Mouse (Mus musculus) CD4-positive, CD25-positive, alpha-beta regulatory T cell, adult 2 months (primary cell): ENCODE data around the gene Olfr1061.
"Not testable (repeated sequence)": the region's sequence is repeated elsewhere in the genome, so short reads cannot be mapped to it uniquely, and the experiment has no call there.

ENCODE experiments used
- DNase-seq: peaks from one replicate; pipeline ENCODE4 v3.0.0-alpha.2; 2012; ENCODE audit warnings: low read depth, low spot score

Olfr1061 gene

DNA sequence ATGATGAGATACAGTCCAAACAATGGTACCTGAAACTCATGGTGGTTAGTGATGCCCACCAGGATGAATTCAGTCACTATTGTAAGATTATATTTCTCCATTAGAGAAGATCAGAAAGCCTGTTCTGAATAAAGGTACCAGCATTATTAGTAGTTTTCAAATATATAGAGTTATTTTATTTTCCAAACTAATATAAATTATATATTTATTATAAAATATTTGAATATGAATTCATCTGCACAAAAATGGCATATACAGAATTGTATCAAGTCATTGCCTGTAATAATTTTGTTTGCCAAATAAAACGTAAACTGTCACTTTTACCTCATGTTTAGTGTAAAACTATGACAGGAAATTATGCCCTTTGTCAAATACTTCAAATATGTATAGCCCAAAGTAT, at the start of gene Olfr1061:
Olfr1061 (minus strand) TSS at position 101 of the 400 bp plus-strand sequence.
- DNase-seq = no peak

DNA sequence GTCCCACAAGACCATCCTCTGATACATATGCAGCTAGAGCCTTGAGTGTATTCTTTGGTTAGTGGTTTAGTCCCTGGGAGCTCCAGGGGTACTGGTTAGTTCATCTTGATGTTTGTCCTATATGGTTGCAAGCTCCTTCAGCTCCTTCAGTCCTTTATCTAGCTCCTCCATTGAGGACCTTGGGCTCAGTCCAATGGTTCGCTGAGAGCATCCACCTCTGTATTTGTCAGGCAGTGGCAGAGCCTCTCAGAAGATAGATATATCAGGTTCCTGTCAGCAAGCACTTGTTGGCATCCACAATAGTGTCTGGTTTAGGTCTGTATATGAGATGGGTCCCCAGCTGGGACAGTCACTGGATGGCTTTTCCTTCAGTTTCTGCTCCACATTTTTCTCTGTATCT, 46.6 kb upstream of the Olfr1061 start:
- no peak for DNase-seq

DNA sequence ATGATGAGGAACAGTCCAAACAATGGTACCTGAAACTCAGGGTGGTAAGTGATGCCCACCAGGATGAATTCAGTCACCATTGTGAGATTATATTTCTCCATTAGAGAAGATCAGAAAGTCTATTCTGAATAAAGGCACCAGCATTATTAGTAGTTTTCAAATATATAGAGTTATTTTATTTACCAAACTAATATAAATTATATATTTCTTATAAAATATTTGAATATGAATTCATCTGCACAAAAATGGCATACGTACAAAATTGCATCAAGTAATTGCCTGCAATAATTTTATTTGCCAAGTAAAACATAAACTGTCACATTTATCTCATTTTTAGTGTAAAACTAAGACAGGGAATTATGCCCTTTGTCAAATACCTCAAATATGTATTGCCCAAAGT, 42.3 kb upstream of the Olfr1061 start, which contains the start of gene Olfr1066:
Olfr1066 (minus strand) TSS at position 101 of the 400 bp plus-strand sequence.
- DNase-seq = no peak

DNA sequence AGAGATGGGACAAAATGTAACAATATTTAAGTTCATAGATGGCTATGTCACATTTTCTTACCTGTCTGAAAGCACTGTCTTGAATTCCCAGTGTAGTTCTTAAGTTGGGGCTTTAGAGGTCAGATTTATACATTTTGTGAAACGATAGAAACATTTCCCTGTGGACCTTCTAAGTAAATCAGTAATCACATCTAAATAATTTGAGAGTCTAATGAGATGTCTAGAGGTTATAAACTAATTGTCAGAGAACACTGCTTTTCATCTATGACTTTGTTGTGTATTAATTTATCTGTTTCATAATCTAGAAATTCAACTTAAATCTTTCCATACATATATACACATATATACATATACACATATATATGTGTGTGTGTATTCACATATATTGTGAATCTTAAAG, 36.6 kb upstream of the Olfr1061 start, which contains the start of gene Olfr1065:
Olfr1065 (minus strand) TSS at position 101 of the 400 bp plus-strand sequence.
- DNase-seq = not testable (repeated sequence)

DNA sequence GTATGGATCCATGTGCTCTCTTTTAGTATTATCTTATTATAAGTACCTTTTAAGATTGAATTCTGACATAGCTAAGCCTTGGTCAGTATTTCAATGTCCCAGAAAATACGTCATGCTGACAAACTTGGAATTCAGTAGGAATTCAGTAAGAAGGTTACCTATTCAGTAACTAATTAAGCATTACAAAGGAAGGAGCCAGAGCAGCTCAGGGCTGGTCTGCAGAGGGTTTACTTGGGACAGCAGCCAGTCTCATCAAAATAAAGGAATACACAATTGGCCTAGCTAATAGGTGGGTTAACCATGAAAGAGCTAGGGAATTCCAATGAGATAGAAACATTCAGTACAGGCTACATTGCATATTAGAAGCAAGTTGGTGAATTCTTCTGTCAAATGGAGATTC, 28.3 kb upstream of the Olfr1061 start:
- DNase-seq = not testable (repeated sequence)

DNA sequence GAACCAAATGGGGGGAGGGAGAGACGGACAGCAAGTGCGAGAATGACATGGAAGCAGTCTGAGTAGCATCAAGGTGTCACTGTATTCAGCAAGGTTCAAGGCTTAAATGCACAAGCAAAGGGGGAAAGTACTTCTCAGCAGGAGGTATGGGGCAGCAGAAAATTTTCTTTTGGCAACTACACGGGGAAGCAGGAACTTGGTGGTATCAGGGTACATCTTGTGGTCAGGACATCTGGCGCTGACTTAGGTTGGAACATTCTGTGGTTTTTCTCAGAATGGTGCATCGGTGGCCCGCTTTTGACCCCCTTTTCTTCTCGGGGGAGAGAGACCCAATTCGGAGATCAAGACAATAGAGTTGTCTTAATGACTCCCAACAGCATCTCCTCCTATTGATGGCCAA, 14.7 kb upstream of the Olfr1061 start:
- not testable (repeated sequence) for DNase-seq

DNA sequence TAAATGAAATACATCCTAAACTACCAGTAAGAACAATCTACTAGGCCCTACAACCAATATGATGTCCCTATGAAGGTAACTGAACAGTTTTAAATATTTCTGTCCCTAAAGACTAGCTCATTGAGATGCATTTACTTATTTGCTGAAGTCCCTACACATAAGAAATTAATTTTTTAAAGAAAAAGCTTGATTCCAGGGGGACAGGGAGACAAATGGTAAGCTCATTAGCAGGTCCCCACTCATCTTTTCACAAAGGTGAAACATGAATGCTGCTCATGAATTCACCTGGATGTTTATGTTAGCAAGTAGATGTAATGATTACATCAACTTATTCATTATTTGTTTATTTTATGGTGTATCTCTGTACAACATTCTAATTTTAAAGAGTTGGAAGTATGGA, 12.8 kb upstream of the Olfr1061 start, which contains the start of gene Olfr1062:
Olfr1062 (minus strand) TSS at position 101 of the 400 bp plus-strand sequence.
- not testable (repeated sequence) for DNase-seq

DNA sequence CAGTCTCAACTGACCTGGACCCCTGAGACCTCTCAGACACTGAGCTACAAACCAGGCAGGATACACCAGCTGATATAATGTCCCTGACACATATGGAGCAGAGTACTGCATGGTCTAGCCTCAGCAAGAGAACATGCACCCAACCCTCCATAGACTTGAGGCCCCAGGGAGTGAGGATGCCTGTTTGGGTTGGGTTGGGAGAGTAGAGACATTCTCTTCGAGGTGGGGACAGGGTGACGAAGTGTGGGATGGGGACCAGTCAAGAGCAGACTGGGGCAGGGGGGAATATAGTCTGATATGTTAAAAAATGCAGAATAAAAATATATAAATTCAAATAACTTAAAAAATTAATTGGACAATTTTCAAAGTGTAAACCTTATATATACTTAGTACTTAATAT, 18.7 kb downstream of the Olfr1061 start:
- DNase-seq = no peak

DNA sequence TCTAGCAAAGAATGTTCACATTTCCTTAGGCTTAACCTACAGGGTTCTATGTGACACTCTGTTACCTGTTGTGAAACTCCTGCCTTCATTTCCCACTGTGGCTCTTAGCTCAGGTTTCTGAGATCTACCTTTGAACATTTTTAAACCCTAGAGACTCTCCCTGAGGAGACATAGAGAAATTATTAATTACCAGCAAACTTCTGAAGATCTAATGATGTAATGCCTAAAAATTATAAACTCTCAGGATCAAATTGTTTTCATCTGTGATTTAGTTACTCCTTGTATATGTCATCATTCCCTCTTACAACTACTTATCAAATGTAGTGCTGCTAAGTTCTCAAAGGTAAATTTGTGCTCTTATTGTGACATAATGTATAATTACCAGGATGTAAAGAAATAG, 25.4 kb downstream of the Olfr1061 start, which contains the start of gene Olfr1058:
Olfr1058 (minus strand) TSS at position 101 of the 400 bp plus-strand sequence.
- not testable (repeated sequence) for DNase-seq

DNA sequence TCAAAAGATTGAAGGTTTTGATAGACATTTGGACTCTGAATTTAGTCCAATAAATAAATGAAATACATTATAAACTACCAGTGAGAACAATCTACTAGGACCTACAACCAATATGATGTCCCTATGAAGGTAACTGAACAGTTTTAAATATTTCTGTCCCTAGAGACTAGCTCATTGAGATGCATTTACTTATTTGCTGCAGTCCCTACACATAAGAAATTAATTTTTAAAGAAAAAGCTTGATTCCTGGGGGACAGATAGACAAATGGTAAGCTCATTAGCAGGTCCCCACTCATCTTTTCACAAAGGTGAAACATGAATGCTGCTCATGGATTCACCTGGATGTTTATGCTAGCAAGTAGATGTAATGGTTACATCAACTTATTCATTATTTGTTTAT, 35.6 kb downstream of the Olfr1061 start, which contains the start of gene Olfr1057:
Olfr1057 (minus strand) TSS at position 101 of the 400 bp plus-strand sequence.
- no peak for DNase-seq

DNA sequence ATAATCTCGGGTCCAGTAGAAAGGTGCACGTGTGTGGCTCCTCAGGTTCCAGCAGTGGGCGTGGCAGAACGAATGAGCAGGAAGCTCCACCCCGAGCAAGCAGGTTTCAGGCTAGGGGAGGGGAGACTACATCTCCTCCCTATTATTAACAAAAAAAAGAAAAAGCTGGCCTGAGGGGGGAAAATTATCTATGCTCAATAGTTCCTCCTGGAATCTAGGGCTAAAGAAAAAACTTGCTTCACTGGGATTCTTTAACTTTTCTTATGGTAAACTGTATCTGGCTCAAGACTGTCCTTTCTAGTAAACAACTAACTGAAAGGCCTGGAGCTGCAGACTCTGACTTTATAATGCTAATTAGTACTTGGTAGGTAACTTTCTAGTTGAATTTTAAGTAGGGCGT, 47.5 kb downstream of the Olfr1061 start:
- not testable (repeated sequence) for DNase-seq
